In the genomic region with DNA sequence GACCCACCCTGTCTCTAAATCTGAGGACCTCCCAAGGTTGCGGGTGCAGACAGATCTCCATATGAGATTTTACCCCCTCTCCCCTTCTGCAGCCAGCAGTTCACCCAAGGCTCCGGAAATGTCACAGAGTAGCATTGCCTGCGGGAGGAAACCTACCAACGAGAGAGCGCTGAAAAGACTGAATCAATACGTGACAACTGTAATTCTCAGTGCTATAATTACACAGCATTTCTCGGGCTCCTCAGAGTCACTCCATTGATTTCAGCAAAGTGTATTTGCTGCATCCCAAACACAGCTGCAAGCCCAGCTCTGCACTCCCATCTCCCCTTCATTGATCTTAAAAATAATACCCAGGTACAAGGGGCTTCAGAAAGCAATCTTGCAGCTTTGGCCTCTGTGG, we compare ENCODE assay signal across 17 mouse cellular contexts.
DNase-seq lines count a peak whose midpoint lies in the region; ATAC-seq and TF ChIP-seq lines count a peak whose summit lies in the region.
"Had no signal": no experiment of that assay in that cellular context is flagged by ENCODE, and none has a peak within 500 bp of the region (broad histone marks: within the 10 kb centered on the region; RNA-seq: fewer than 3 reads in every experiment).

No protein-coding gene starts in this region.

- H3K27me3 ChIP-seq in forebrain, embryonic 14.5 days (replicated peaks; ENCODE audit: control insufficient read depth, insufficient read depth, low read length), result no peaks in the 10 kb centered on the region
- no peaks in the 10 kb centered on the region for H3K27me3 ChIP-seq in forebrain, embryonic 11.5 days (ENCODE audit: control insufficient read depth, insufficient read depth, low read length)
- no peaks in the 10 kb centered on the region for H3K27me3 ChIP-seq in hindbrain, embryonic 13.5 days
- H3K27me3 ChIP-seq in hindbrain, embryonic 12.5 days, result no peaks in the 10 kb centered on the region
- H3K27me3 ChIP-seq in lung, postnatal 0 days (replicated peaks; ENCODE audit: insufficient read depth, low read length), result no peaks in the 10 kb centered on the region
- H3K27me3 ChIP-seq: embryonic facial prominence, embryonic 12.5 days; intestine, embryonic 15.5 days had no signal

- no peaks in the 10 kb centered on the region for H3K36me3 ChIP-seq in forebrain, embryonic 14.5 days (ENCODE audit: control insufficient read depth, insufficient read depth, low read length)
- no peaks in the 10 kb centered on the region for H3K36me3 ChIP-seq in forebrain, embryonic 11.5 days (ENCODE audit: control insufficient read depth, insufficient read depth, low read length)
- no peaks in the 10 kb centered on the region for H3K36me3 ChIP-seq in hindbrain, embryonic 13.5 days
- H3K36me3 ChIP-seq in hindbrain, embryonic 12.5 days, result no peaks in the 10 kb centered on the region
- H3K36me3 ChIP-seq in lung, postnatal 0 days (ENCODE audit: insufficient read depth, low read length), result no peaks in the 10 kb centered on the region
- H3K36me3 ChIP-seq: embryonic facial prominence, embryonic 12.5 days; intestine, embryonic 15.5 days had no signal

- WGBS in forebrain, embryonic 14.5 days, result 75% methylated on average over 7 of the region's 7 CpGs
- 87% methylated on average over 7 of the region's 7 CpGs for WGBS in forebrain, embryonic 11.5 days
- WGBS in hindbrain, embryonic 13.5 days, result 80% methylated on average over 7 of the region's 7 CpGs
- WGBS in hindbrain, embryonic 12.5 days, result 81% methylated on average over 7 of the region's 7 CpGs
- WGBS in lung, postnatal 0 days, result 74% methylated on average over 7 of the region's 7 CpGs

- no peaks in the 10 kb centered on the region for H3K9me3 ChIP-seq in forebrain, embryonic 14.5 days (replicated peaks; ENCODE audit: control insufficient read depth, low read length)
- no peaks in the 10 kb centered on the region for H3K9me3 ChIP-seq in forebrain, embryonic 11.5 days (ENCODE audit: control insufficient read depth, low read length)
- no peaks in the 10 kb centered on the region for H3K9me3 ChIP-seq in hindbrain, embryonic 13.5 days
- H3K9me3 ChIP-seq in hindbrain, embryonic 12.5 days (replicated peaks), result no peaks in the 10 kb centered on the region
- no peaks in the 10 kb centered on the region for H3K9me3 ChIP-seq in lung, postnatal 0 days (ENCODE audit: low read length)
- H3K9me3 ChIP-seq: embryonic facial prominence, embryonic 12.5 days; intestine, embryonic 15.5 days had no signal

- no peak for ATAC-seq in forebrain, embryonic 14.5 days
- no peak for ATAC-seq in forebrain, embryonic 11.5 days (replicated peaks; ENCODE audit: low FRiP score)
- ATAC-seq in hindbrain, embryonic 13.5 days (ENCODE audit: low FRiP score), result no peak
- no peak for ATAC-seq in hindbrain, embryonic 12.5 days (ENCODE audit: low FRiP score)
- ATAC-seq in megakaryocyte progenitor cell, adult 5-6 weeks (replicated peaks; ENCODE audit: poor library complexity), result peak; percentile 24; the same call in 1 of the 2 replicates
- ATAC-seq in lung, postnatal 0 days, result no peak
- ATAC-seq: intestine, embryonic 15.5 days had no signal

- H3K27ac ChIP-seq in forebrain, embryonic 14.5 days (ENCODE audit: low read depth, low read length), result no peak overlapping the region; the same call in 1 of the 2 replicates
- no peak overlapping the region for H3K27ac ChIP-seq in forebrain, embryonic 11.5 days (ENCODE audit: low read depth, low read length)
- peak overlapping the region; percentile 23; the same call in 1 of the 2 replicates for H3K27ac ChIP-seq in hindbrain, embryonic 13.5 days
- no peak overlapping the region for H3K27ac ChIP-seq in hindbrain, embryonic 12.5 days
- no peak overlapping the region for H3K27ac ChIP-seq in lung, postnatal 0 days (ENCODE audit: low read length)
- H3K27ac ChIP-seq: embryonic facial prominence, embryonic 12.5 days; hindbrain, embryonic 14.5 days; intestine, embryonic 15.5 days had no signal

- H3K4me2 ChIP-seq in forebrain, embryonic 14.5 days (ENCODE audit: low read length), result no peak overlapping the region
- H3K4me2 ChIP-seq in forebrain, embryonic 11.5 days (ENCODE audit: low read depth, low read length, severe bottlenecking), result no peak overlapping the region
- no peak overlapping the region for H3K4me2 ChIP-seq in hindbrain, embryonic 13.5 days
- H3K4me2 ChIP-seq in hindbrain, embryonic 12.5 days (replicated peaks), result no peak overlapping the region
- no peak overlapping the region for H3K4me2 ChIP-seq in lung, postnatal 0 days (replicated peaks; ENCODE audit: low read depth, low read length)
- H3K4me2 ChIP-seq: embryonic facial prominence, embryonic 12.5 days; hindbrain, embryonic 14.5 days; intestine, embryonic 15.5 days had no signal

- no peak for TF ChIP-seq CTCF in lung, postnatal 0 days (IDR thresholded peaks at IDR 0.05)

- peak; percentile 30 for DNase-seq in forebrain, embryonic 14.5 days (ENCODE audit: low spot score)
- DNase-seq in forebrain, embryonic 11.5 days (ENCODE audit: low spot score), result no peak
- DNase-seq in lung, postnatal 0 days (ENCODE audit: low spot score), result no peak
- no peak for DNase-seq in kidney, postnatal 36 days
- DNase-seq: adrenal gland, postnatal 10 days; cerebellum, adult 2 months; cerebellum, postnatal 10 days; gastrocnemius, postnatal 25 days; heart, postnatal 10 days; heart, postnatal 4 days; kidney, adult 2 months had no signal

- no peak for TF ChIP-seq EP300 in lung, postnatal 0 days (IDR thresholded peaks at IDR 0.05)

- no peak overlapping the region for H3K4me3 ChIP-seq in forebrain, embryonic 14.5 days (ENCODE audit: low read depth, low read length)
- no peak overlapping the region for H3K4me3 ChIP-seq in forebrain, embryonic 11.5 days (ENCODE audit: low read depth, low read length)
- H3K4me3 ChIP-seq in hindbrain, embryonic 13.5 days, result no peak overlapping the region
- no peak overlapping the region for H3K4me3 ChIP-seq in hindbrain, embryonic 12.5 days
- no peak overlapping the region for H3K4me3 ChIP-seq in lung, postnatal 0 days (ENCODE audit: low read depth, low read length)
- H3K4me3 ChIP-seq: embryonic facial prominence, embryonic 12.5 days; intestine, embryonic 15.5 days had no signal

- no peak overlapping the region for H3K9ac ChIP-seq in forebrain, embryonic 14.5 days (ENCODE audit: low read length)
- H3K9ac ChIP-seq in forebrain, embryonic 11.5 days (ENCODE audit: low read length), result no peak overlapping the region
- no peak overlapping the region for H3K9ac ChIP-seq in hindbrain, embryonic 13.5 days
- no peak overlapping the region for H3K9ac ChIP-seq in hindbrain, embryonic 12.5 days
- no peak overlapping the region for H3K9ac ChIP-seq in lung, postnatal 0 days (replicated peaks; ENCODE audit: low read depth)
- H3K9ac ChIP-seq: embryonic facial prominence, embryonic 12.5 days; hindbrain, embryonic 14.5 days; intestine, embryonic 15.5 days had no signal

- H3K4me1 ChIP-seq in forebrain, embryonic 14.5 days (ENCODE audit: control insufficient read depth, insufficient read depth, low read length), result no peaks in the 10 kb centered on the region
- H3K4me1 ChIP-seq in forebrain, embryonic 11.5 days (replicated peaks; ENCODE audit: control insufficient read depth, insufficient read depth, low read length), result no peaks in the 10 kb centered on the region
- 0 out of 2 replicates have a peak, but pooled peaks cover 15% of the 10 kb centered on the region for H3K4me1 ChIP-seq in hindbrain, embryonic 13.5 days (replicated peaks)
- H3K4me1 ChIP-seq in hindbrain, embryonic 12.5 days, result 0 out of 2 replicates have a peak, but pooled peaks cover 4% of the 10 kb centered on the region
- H3K4me1 ChIP-seq in lung, postnatal 0 days (ENCODE audit: insufficient read depth, low read depth, low read length), result no peaks in the 10 kb centered on the region
- H3K4me1 ChIP-seq: embryonic facial prominence, embryonic 12.5 days; intestine, embryonic 15.5 days had no signal
